Mouse (Mus musculus) MEL (cell line): Measurements from ENCODE around the gene Morn1. TPM values are rescaled to one million over a fixed set of nuclear protein-coding genes. Genes with fewer than 3 reads are reported as not detected.

ENCODE experiments used
- DNase-seq: peaks from one replicate; pipeline ENCODE4 v3.0.0; 2011; ENCODE audit warnings: low read depth, low spot score
- H3K27ac ChIP-seq: 2 replicates; pipeline ENCODE4 v1.5.1; 2012; ENCODE audit warnings: low read depth, mild to moderate bottlenecking, control low read depth, low read length, moderate library complexity; ENCODE audit not compliant: control insufficient read depth
- H3K27me3 ChIP-seq, 2 experiments: fragments of 150-350 bp in 1 of 2; sonication (generic) in 1 of 2; 2 replicates each; pipeline ENCODE4 v1.6.1; 2012; ENCODE audit warnings: low read length in 2 of 2, mild to moderate bottlenecking in 2 of 2, improper control_type of control experiment in 1 of 2, moderate library complexity in 1 of 2; ENCODE audit not compliant: insufficient read depth in 2 of 2, control insufficient read depth in 1 of 2
- H3K36me3 ChIP-seq, 2 experiments: 2 replicates each; pipeline ENCODE4 v1.6.1; 2012 to 2014; ENCODE audit warnings: low read length in 2 of 2, improper control_type of control experiment in 1 of 2, inconsistent platforms in 1 of 2, mild to moderate bottlenecking in 1 of 2; ENCODE audit not compliant: insufficient read depth in 2 of 2, control insufficient read depth in 1 of 2
- H3K4me1 ChIP-seq, 2 experiments: fragments of 150-350 bp in 1 of 2; sonication (generic) in 1 of 2; 2 replicates each; pipeline ENCODE4 v1.6.1; 2012; ENCODE audit warnings: low read length in 2 of 2, improper control_type of control experiment in 1 of 2, mild to moderate bottlenecking in 1 of 2; ENCODE audit not compliant: insufficient read depth in 2 of 2, control insufficient read depth in 1 of 2
- H3K4me3 ChIP-seq, 2 experiments: fragments of 150-350 bp in 1 of 2; sonication (generic) in 1 of 2; 2 replicates each; pipeline ENCODE4 v1.5.1; 2012; ENCODE audit warnings: low read depth in 2 of 2, low read length in 2 of 2, mild to moderate bottlenecking in 2 of 2, moderate library complexity in 2 of 2, control low read depth in 1 of 2, improper control_type of control experiment in 1 of 2; ENCODE audit not compliant: control insufficient read depth in 1 of 2, insufficient read depth in 1 of 2
- H3K79me2 ChIP-seq: 2 replicates; pipeline ENCODE4 v1.6.1; 2012; ENCODE audit warnings: mild to moderate bottlenecking, low read length, moderate library complexity; ENCODE audit not compliant: control insufficient read depth, poor library complexity, insufficient read depth
- H3K9ac ChIP-seq: 2 replicates; pipeline ENCODE4 v1.6.1; 2012; ENCODE audit warnings: low read depth, mild to moderate bottlenecking, control low read depth, low read length, moderate library complexity; ENCODE audit not compliant: control insufficient read depth, poor library complexity, severe bottlenecking
- H3K9me3 ChIP-seq: fragments of 150-350 bp; sonication (generic); replicated peaks from 2 replicates; pipeline ENCODE4 v1.6.1; 2012; ENCODE audit warnings: mild to moderate bottlenecking, low read length, improper control_type of control experiment, moderate library complexity; ENCODE audit not compliant: insufficient read depth
- CHD2 ChIP-seq: IDR thresholded peaks from 2 replicates; pipeline ENCODE4 v1.6.1; 2011; ENCODE audit warnings: low read length, improper control_type of control experiment
- CTCF ChIP-seq, 3 experiments: IDR thresholded peaks in 2 of 3; conservative IDR thresholded peaks in 1 of 3; 2 replicates each; pipeline ENCODE4 v1.5.1; 2011 to 2012; ENCODE audit warnings: low read length in 3 of 3, low read depth in 2 of 3, mild to moderate bottlenecking in 2 of 3, improper control_type of control experiment in 1 of 3, inconsistent platforms in 1 of 3, mixed read lengths in 1 of 3, moderate library complexity in 1 of 3; ENCODE audit not compliant: control insufficient read depth in 1 of 3, insufficient read depth in 1 of 3, poor library complexity in 1 of 3, severe bottlenecking in 1 of 3
- ELF1 ChIP-seq: IDR thresholded peaks from 2 replicates; pipeline ENCODE4 v1.6.1; 2014; ENCODE audit warnings: low read depth, mild to moderate bottlenecking, inconsistent platforms, low read length, improper control_type of control experiment, moderate library complexity
- EP300 ChIP-seq, 2 experiments: IDR thresholded peaks; 2 replicates each; pipeline ENCODE4 v1.6.1; 2011; ENCODE audit warnings: improper control_type of control experiment in 2 of 2, low read length in 2 of 2, low read depth in 1 of 2, mild to moderate bottlenecking in 1 of 2
- ETS1 ChIP-seq: IDR thresholded peaks from 2 replicates; pipeline ENCODE4 v1.6.1; 2012; ENCODE audit warnings: low read depth, mild to moderate bottlenecking, inconsistent platforms, low read length, improper control_type of control experiment, moderate library complexity
- GABPA ChIP-seq: IDR thresholded peaks from 2 replicates; pipeline ENCODE4 v1.6.1; 2012; ENCODE audit warnings: low read depth, mild to moderate bottlenecking, inconsistent platforms, low read length, improper control_type of control experiment, moderate library complexity
- GATA1 ChIP-seq: IDR thresholded peaks from 2 replicates; pipeline ENCODE4 v1.6.1; 2011; ENCODE audit warnings: low read depth, low read length, improper control_type of control experiment
- JUND ChIP-seq: IDR thresholded peaks from 2 replicates; pipeline ENCODE4 v1.6.1; 2011; ENCODE audit warnings: low read depth, mild to moderate bottlenecking, improper control_type of control experiment, low read length
- KAT2A ChIP-seq: conservative IDR thresholded peaks from 2 replicates; pipeline ENCODE4 v1.6.1; 2012; ENCODE audit warnings: low read depth, low read length, improper control_type of control experiment, inconsistent platforms
- MAFK ChIP-seq: IDR thresholded peaks from 2 replicates; pipeline ENCODE4 v1.6.1; 2011; ENCODE audit warnings: low read depth, mild to moderate bottlenecking, low read length, improper control_type of control experiment, borderline replicate concordance
- MAZ ChIP-seq: IDR thresholded peaks from 2 replicates; pipeline ENCODE4 v1.6.1; 2012; ENCODE audit warnings: low read depth, mild to moderate bottlenecking, inconsistent platforms, low read length, improper control_type of control experiment
- MXI1 ChIP-seq: IDR thresholded peaks from 2 replicates; pipeline ENCODE4 v1.6.1; 2011; ENCODE audit warnings: mild to moderate bottlenecking, low read depth, low read length, improper control_type of control experiment
- MYC ChIP-seq: IDR thresholded peaks from 2 replicates; pipeline ENCODE4 v1.6.1; 2011; ENCODE audit warnings: low read depth, mild to moderate bottlenecking, low read length, improper control_type of control experiment, moderate library complexity
- NELFE ChIP-seq: IDR thresholded peaks from 2 replicates; pipeline ENCODE4 v1.6.1; 2011; ENCODE audit warnings: low read depth, low read length, improper control_type of control experiment
- POLR2A ChIP-seq, 2 experiments: IDR thresholded peaks; 2 replicates each; pipeline ENCODE4 v1.6.1; 2011 to 2012; ENCODE audit warnings: low read length in 2 of 2, mild to moderate bottlenecking in 2 of 2, control low read depth in 1 of 2, improper control_type of control experiment in 1 of 2, low read depth in 1 of 2, moderate library complexity in 1 of 2; ENCODE audit not compliant: control insufficient read depth in 1 of 2, insufficient read depth in 1 of 2, poor library complexity in 1 of 2
- POLR2AphosphoS2 ChIP-seq: IDR thresholded peaks from 2 replicates; pipeline ENCODE4 v1.6.1; 2011; ENCODE audit warnings: low read length, improper control_type of control experiment
- POLR2AphosphoS5 ChIP-seq: IDR thresholded peaks from 2 replicates; pipeline ENCODE4 v1.6.1; 2012; ENCODE audit warnings: low read depth, borderline replicate concordance, mild to moderate bottlenecking, inconsistent platforms, low read length, moderate library complexity, mixed read lengths
- RCOR1 ChIP-seq: IDR thresholded peaks from 2 replicates; pipeline ENCODE4 v1.6.1; 2012; ENCODE audit warnings: low read depth, mild to moderate bottlenecking, inconsistent platforms, low read length, improper control_type of control experiment
- SIN3A ChIP-seq: IDR thresholded peaks from 2 replicates; pipeline ENCODE4 v1.6.1; 2012; ENCODE audit warnings: low read length, improper control_type of control experiment, inconsistent platforms
- SMC3 ChIP-seq: IDR thresholded peaks from 2 replicates; pipeline ENCODE4 v1.6.1; 2011; ENCODE audit warnings: low read depth, low read length, improper control_type of control experiment
- TAL1 ChIP-seq: IDR thresholded peaks from 2 replicates; pipeline ENCODE4 v1.6.1; 2012; ENCODE audit warnings: mild to moderate bottlenecking, inconsistent platforms, low read length, moderate library complexity, mixed read lengths
- TBP ChIP-seq: IDR thresholded peaks from 2 replicates; pipeline ENCODE4 v1.8.0; 2011; ENCODE audit warnings: low read depth, low read length, improper control_type of control experiment
- USF1 ChIP-seq: IDR thresholded peaks from 2 replicates; pipeline ENCODE4 v1.6.1; 2014; ENCODE audit warnings: low read depth, mild to moderate bottlenecking, inconsistent platforms, low read length, improper control_type of control experiment, moderate library complexity
- ZC3H11A ChIP-seq: IDR thresholded peaks from 2 replicates; pipeline ENCODE4 v1.6.1; 2012; ENCODE audit warnings: low read depth, mild to moderate bottlenecking, inconsistent platforms, low read length, improper control_type of control experiment
- ZMIZ1 ChIP-seq: IDR thresholded peaks from 2 replicates; pipeline ENCODE4 v1.6.1; 2012; ENCODE audit warnings: low read depth, mild to moderate bottlenecking, inconsistent platforms, low read length, improper control_type of control experiment, moderate library complexity
- ZNF384 ChIP-seq: IDR thresholded peaks from 2 replicates; pipeline ENCODE4 v1.6.1; 2012; ENCODE audit warnings: low read depth, mild to moderate bottlenecking, inconsistent platforms, low read length, improper control_type of control experiment
- polyA plus RNA-seq, 2 experiments: library from polyadenylated mRNA; stranded (reverse) in 1 of 2; unstranded in 1 of 2; fragments of >175 nt in 1 of 2; fragments of >200 nt in 1 of 2; gene quantifications; 2 replicates each; pipeline versions ENCODE4 v1.2.1 to v1.2.4; 2012; ENCODE audit warnings: low replicate concordance in 2 of 2, low read depth in 1 of 2; ENCODE audit not compliant: insufficient read length in 2 of 2, insufficient read depth in 1 of 2, missing spikeins in 1 of 2
- total RNA-seq: library from RNA; depleted of rRNA; stranded (reverse); fragments of 300-350 nt; gene quantifications from 2 replicates; pipeline ENCODE4 v1.2.3, GENCODE M21; 2012

Gene Morn1
- total and polyA plus RNA-seq, 3 experiments = 4.1 to 4.4 TPM; not detected in 1

DNA sequence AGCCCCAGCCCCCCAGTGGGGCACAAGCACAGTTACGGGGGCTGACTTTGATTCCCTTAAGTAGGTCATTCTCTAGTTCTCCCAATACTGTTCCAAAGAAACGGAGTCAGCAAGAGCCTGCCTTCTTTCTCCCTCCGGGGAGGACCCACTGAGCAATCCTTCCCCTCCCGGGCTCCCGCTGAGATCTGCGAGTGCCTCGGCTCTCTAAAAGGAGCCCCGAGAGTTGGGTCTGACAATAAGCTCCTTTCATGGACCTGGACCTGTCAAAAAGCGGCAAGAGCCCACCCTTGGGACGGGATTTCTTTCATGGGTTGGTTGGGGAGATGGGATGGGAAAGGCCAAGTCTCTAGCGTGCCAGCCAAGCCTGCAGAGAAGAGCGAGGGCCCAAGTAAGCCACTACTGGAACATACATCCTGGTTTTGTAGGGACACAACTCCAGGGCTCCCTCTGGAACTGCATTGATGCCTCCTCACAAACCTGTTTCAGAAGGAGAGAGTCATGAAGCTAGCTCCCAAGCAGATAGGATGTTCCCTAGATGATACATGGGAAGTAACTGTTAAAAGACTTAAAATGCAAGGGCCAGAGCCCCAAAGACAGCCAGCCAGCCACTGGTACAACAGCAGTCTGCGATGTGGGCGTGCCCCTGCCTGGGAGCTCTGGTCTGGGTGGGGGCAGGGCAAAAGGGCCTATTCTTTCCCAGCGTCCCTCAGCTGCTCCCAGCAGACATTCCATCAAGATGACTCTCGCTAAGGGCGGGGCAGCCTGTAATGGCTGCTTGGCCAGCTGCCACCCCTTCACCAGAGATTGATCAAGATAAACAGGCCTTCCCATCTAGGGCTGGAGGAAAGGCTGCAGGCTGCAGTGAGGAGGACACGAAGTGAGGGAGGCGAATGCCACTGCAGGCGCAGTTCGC lies 86.8 kb downstream of the Morn1 start:
- H3K36me3 ChIP-seq = peaks cover 0 to 16% of the 10 kb centered on the region in 2 experiments; a peak in 3 of 4 replicates

DNA sequence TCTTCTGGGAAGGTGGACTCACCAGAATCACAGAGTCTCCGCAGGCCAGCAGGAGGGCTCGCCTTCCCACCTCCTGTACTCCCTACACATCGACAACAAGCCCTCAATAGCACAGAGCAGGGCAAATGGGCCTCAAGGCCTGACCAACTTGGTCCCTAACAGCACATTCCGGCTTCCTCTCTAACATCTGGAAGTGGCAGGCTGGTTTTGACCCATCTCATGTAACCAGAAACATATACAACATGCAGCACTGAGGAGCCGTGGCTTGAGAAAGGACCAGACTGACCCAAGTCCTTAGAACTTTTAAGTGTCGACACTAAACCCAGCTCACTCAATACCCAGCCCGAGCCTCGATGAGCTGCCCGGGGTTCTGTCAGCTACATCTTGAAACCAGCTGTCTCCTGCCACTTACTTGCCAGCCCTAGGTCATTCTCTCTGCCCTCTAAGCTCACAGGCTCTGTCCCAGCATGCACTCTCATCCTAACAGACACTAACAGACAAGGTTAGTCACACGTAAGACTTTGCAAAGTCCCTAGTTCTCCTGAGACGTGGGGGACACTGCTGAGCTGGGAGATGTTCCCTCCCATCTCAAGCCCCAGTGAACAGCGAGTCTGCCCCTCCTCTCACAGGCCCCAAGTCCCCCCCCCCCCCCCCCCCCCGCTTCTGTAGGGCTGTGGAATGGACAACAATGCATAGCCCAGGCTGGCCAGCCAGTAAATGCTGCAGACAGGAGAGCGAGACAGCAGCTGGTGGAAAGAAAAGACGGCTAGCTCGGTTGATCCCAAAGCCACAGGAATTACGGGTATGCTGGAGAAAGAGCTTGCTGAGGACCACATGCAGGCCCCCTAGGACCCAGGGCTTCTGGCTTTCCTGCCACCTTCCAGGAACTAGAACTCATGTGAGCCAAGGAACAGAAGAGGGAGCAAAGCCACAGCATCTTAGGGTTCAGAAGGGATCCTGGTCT lies 87.7 kb downstream of the Morn1 start:
- Histone ChIP-seq H3K27me3 (no peaks in the 10 kb centered on the region), H3K4me3 (no peak overlapping the region), H3K27ac (no peak overlapping the region), H3K9me3 (no peaks in the 10 kb centered on the region), H3K79me2 (peaks cover 4% of the 10 kb centered on the region), H3K4me1 (peaks cover 9 to 31% of the 10 kb centered on the region in 2 experiments), H3K9ac (0 out of 2 replicates have a peak overlapping the region, but pooled peaks have one; percentile 15), H3K36me3 (peaks cover 0 to 21% of the 10 kb centered on the region in 2 experiments; a peak in 3 of 4 replicates)
- no peak for TF ChIP-seq SIN3A
- no peak for TF ChIP-seq POLR2A (IDR thresholded peaks at IDR 0.05; ENCODE audit: control insufficient read depth in 1 of 2, insufficient read depth in 1 of 2, low read depth in 1 of 2, low read length in 2 of 2, poor library complexity in 1 of 2)
- no peak for TF ChIP-seq ZNF384
- no peak for TF ChIP-seq SMC3
- TF ChIP-seq JUND = no peak
- no peak for TF ChIP-seq ELF1
- TF ChIP-seq NELFE = no peak
- no peak for TF ChIP-seq ZMIZ1
- TF ChIP-seq TAL1 = no peak
- TF ChIP-seq MAFK = no peak
- TF ChIP-seq USF1 = no peak
- no peak for TF ChIP-seq MYC
- TF ChIP-seq GATA1 = no peak
- TF ChIP-seq GABPA = no peak
- no peak for TF ChIP-seq TBP
- no peak for TF ChIP-seq CHD2
- no peak for TF ChIP-seq CTCF (IDR thresholded peaks at IDR 0.05 in 2 of 3, conservative IDR thresholded peaks at IDR 0.05 in 1 of 3; ENCODE audit: control insufficient read depth in 1 of 3, insufficient read depth in 1 of 3, low read depth in 2 of 3, low read length in 3 of 3, poor library complexity in 1 of 3, severe bottlenecking in 1 of 3)
- TF ChIP-seq ZC3H11A = no peak
- no peak for TF ChIP-seq EP300 (IDR thresholded peaks at IDR 0.05; ENCODE audit: low read depth in 1 of 2, low read length in 2 of 2)
- DNase-seq = no peak

More for the DNA sequence above, 86.8 kb downstream of the Morn1 start:
- Histone ChIP-seq H3K27me3 (no peaks in the 10 kb centered on the region), H3K9ac (peak overlapping the region; percentile 29; the same call in 1 of the 2 replicates), H3K4me3 (no peak overlapping the region), H3K27ac (peak overlapping the region; percentile 3; the same call in 1 of the 2 replicates), H3K9me3 (no peaks in the 10 kb centered on the region), H3K79me2 (peaks cover 3% of the 10 kb centered on the region), H3K4me1 (peaks cover 6 to 23% of the 10 kb centered on the region in 2 experiments)
- DNase-seq = peak; percentile 83
- no peak for TF ChIP-seq SMC3
- no peak for TF ChIP-seq NELFE
- TF ChIP-seq ZMIZ1 = no peak
- TF ChIP-seq TAL1 = no peak
- TF ChIP-seq POLR2AphosphoS5 = no peak
- TF ChIP-seq GABPA = no peak
- TF ChIP-seq ZNF384 = no peak
- 0 out of 2 replicates have a peak, but pooled peaks have one; percentile 15 for TF ChIP-seq CHD2
- peak; percentile 16 to 37; a peak in 1 of 4 replicates for TF ChIP-seq EP300 (IDR thresholded peaks at IDR 0.05; ENCODE audit: low read depth in 1 of 2, low read length in 2 of 2)
- peak; percentile 58 for TF ChIP-seq RCOR1
- peak; percentile 34; the same call in 1 of the 2 replicates for TF ChIP-seq SIN3A
- no peak for TF ChIP-seq JUND
- TF ChIP-seq KAT2A = no peak
- no peak for TF ChIP-seq POLR2AphosphoS2
- peak; percentile 64; the same call in 1 of the 2 replicates for TF ChIP-seq MAZ
- TF ChIP-seq GATA1 = peak; percentile 47; the same call in 1 of the 2 replicates
- TF ChIP-seq ELF1 = no peak
- no peak for TF ChIP-seq MXI1
- TF ChIP-seq ETS1 = peak; percentile 75
